Mouse (Mus musculus) right cerebral cortex, postnatal 4 days (tissue): Measurements from ENCODE around the gene Plscr1.

Source experiments
- DNase-seq: peaks from one replicate; pipeline ENCODE4 v3.0.0-alpha.2; 2022

Gene Plscr1

GRCm38 (mm10) chr9:92309077-92309476 is 59.5 kb downstream of the Plscr1 start, which contains the start of gene 1700057G04Rik:
Gene 1700057G04Rik, plus strand, starts transcription at chr9:92309377.
- no peak for DNase-seq

GRCm38 (mm10) chr9:92316791-92317190 is 67.2 kb downstream of the Plscr1 start:
- DNase-seq: no peak
